In genomic region chr2:103347417-103347891, GRCm38 (mm10) we compare ENCODE assay signal across 8 mouse cellular contexts. TPM values are rescaled to one million over a fixed set of nuclear protein-coding genes. Genes with fewer than 3 reads are reported as not detected.
DNase-seq lines count a peak whose midpoint lies in the region; ATAC-seq and TF ChIP-seq lines count a peak whose summit lies in the region.

No protein-coding gene starts in this region.

- peak; percentile 36 for DNase-seq in forebrain, embryonic 10.5 days (ENCODE audit: extremely low spot score, low spot score)
- DNase-seq in cerebellum, postnatal 36 days: peak; percentile 34 to 48
- peak; percentile 28 for DNase-seq in heart, adult 8-10 months (ENCODE audit: low spot score)
- peak; percentile 69 for DNase-seq in kidney, adult 2 months
- peak; percentile 18 for DNase-seq in left cerebral cortex, postnatal 4 days

- 27% methylated on average over 5 of the region's 5 CpGs for WGBS in forebrain, embryonic 10.5 days
- WGBS in forebrain, embryonic 15.5 days: 12% methylated on average over 5 of the region's 5 CpGs
- WGBS in kidney, adult 2 months: 24% methylated on average over 5 of the region's 5 CpGs
- 5% methylated on average over 5 of the region's 5 CpGs for WGBS in midbrain, embryonic 15.5 days
- WGBS in small intestine, adult 2 months: 2% methylated on average over 5 of the region's 5 CpGs

- peaks cover 12% of the 10 kb centered on the region for H3K4me1 ChIP-seq in forebrain, embryonic 10.5 days
- H3K4me1 ChIP-seq in forebrain, embryonic 15.5 days: no peaks in the 10 kb centered on the region
- no peaks in the 10 kb centered on the region for H3K4me1 ChIP-seq in kidney, adult 2 months (ENCODE audit: control insufficient read depth, insufficient read depth, low read length)
- peaks cover 4% of the 10 kb centered on the region; the same call in 1 of the 2 replicates for H3K4me1 ChIP-seq in midbrain, embryonic 15.5 days
- H3K4me1 ChIP-seq in small intestine, adult 2 months (ENCODE audit: control insufficient read depth, insufficient read depth, insufficient read length, low read length): peaks cover 15% of the 10 kb centered on the region; the same call in 1 of the 2 replicates

- no peaks in the 10 kb centered on the region for H3K27me3 ChIP-seq in forebrain, embryonic 10.5 days (ENCODE audit: poor library complexity, severe bottlenecking)
- no peaks in the 10 kb centered on the region for H3K27me3 ChIP-seq in forebrain, embryonic 15.5 days
- no peaks in the 10 kb centered on the region for H3K27me3 ChIP-seq in kidney, adult 2 months (replicated peaks; ENCODE audit: control insufficient read depth, insufficient read depth, low read length)
- no peaks in the 10 kb centered on the region for H3K27me3 ChIP-seq in midbrain, embryonic 15.5 days (replicated peaks)
- no peaks in the 10 kb centered on the region for H3K27me3 ChIP-seq in small intestine, adult 2 months (ENCODE audit: control insufficient read depth, insufficient read depth, low read length)

- no peaks in the 10 kb centered on the region for H3K9me3 ChIP-seq in forebrain, embryonic 10.5 days
- no peaks in the 10 kb centered on the region for H3K9me3 ChIP-seq in forebrain, embryonic 15.5 days
- H3K9me3 ChIP-seq in midbrain, embryonic 15.5 days: no peaks in the 10 kb centered on the region

- H3K36me3 ChIP-seq in forebrain, embryonic 10.5 days (replicated peaks): no peaks in the 10 kb centered on the region
- no peaks in the 10 kb centered on the region for H3K36me3 ChIP-seq in forebrain, embryonic 15.5 days
- H3K36me3 ChIP-seq in kidney, adult 2 months (ENCODE audit: control insufficient read depth, insufficient read depth, low read length): no peaks in the 10 kb centered on the region
- no peaks in the 10 kb centered on the region for H3K36me3 ChIP-seq in midbrain, embryonic 15.5 days (replicated peaks)
- no peaks in the 10 kb centered on the region for H3K36me3 ChIP-seq in small intestine, adult 2 months (ENCODE audit: control insufficient read depth, insufficient read depth, low read length)

- TF ChIP-seq POLR2A in kidney, adult 2 months (IDR thresholded peaks at IDR 0.05; ENCODE audit: low read depth, low read length): no peak
- no peak for TF ChIP-seq POLR2A in small intestine, adult 2 months (IDR thresholded peaks at IDR 0.05; ENCODE audit: low read depth, low read length)

- no peak overlapping the region for H3K9ac ChIP-seq in forebrain, embryonic 15.5 days (replicated peaks)
- no peak overlapping the region for H3K9ac ChIP-seq in midbrain, embryonic 15.5 days

- ATAC-seq in forebrain, embryonic 15.5 days (replicated peaks): no peak; the same call in 1 of the 2 replicates
- peak; percentile 75 for ATAC-seq in midbrain, embryonic 15.5 days (replicated peaks)

- intact Hi-C loops in left cerebral cortex, postnatal 4 days (cut with DNase I): loop anchor here (2.0 kb wide), 1 partner anchor 261 kb away; no protein-coding TSS in a partner anchor

- no peak overlapping the region; the same call in 1 of the 2 replicates for H3K4me3 ChIP-seq in forebrain, embryonic 10.5 days
- no peak overlapping the region for H3K4me3 ChIP-seq in forebrain, embryonic 15.5 days
- no peak overlapping the region for H3K4me3 ChIP-seq in kidney, adult 2 months (ENCODE audit: insufficient read depth, low read depth, low read length)
- peak overlapping the region; percentile 13; the same call in 1 of the 2 replicates for H3K4me3 ChIP-seq in midbrain, embryonic 15.5 days
- no peak overlapping the region for H3K4me3 ChIP-seq in small intestine, adult 2 months (ENCODE audit: low read depth, low read length)

- peak; percentile 44 for TF ChIP-seq CTCF in kidney, adult 2 months (conservative IDR thresholded peaks at IDR 0.05; ENCODE audit: insufficient read depth, insufficient read length, low read depth, low read length)
- TF ChIP-seq CTCF in small intestine, adult 2 months (IDR thresholded peaks at IDR 0.05; ENCODE audit: extremely low read depth, insufficient read length, insufficient replicate concordance, low read depth, low read length): peak; percentile 40; the same call in 1 of the 2 replicates

- no peak overlapping the region for H3K4me2 ChIP-seq in forebrain, embryonic 15.5 days (replicated peaks)
- H3K4me2 ChIP-seq in midbrain, embryonic 15.5 days: peak overlapping the region; percentile 40

- no peak overlapping the region for H3K27ac ChIP-seq in forebrain, embryonic 10.5 days
- no peak overlapping the region for H3K27ac ChIP-seq in forebrain, embryonic 15.5 days (replicated peaks)
- no peak overlapping the region for H3K27ac ChIP-seq in kidney, adult 2 months (ENCODE audit: insufficient read depth, low read depth, low read length)
- no peak overlapping the region for H3K27ac ChIP-seq in midbrain, embryonic 15.5 days
- no peak overlapping the region for H3K27ac ChIP-seq in small intestine, adult 2 months (ENCODE audit: insufficient read depth, low read depth, low read length)

RNA-seq across cellular contexts. Expression of gene Ehf, which starts 44.4 kb away (rescaled TPM):
- polyA plus RNA-seq in forebrain, embryonic 10.5 days (2016; fragmentation: Nextera tagmentation; extraction: Ambion mirVana): not detected in 2 replicates
- 0.06 and 0.22 TPM in 2 replicates for polyA plus RNA-seq in forebrain, embryonic 15.5 days (2015; fragmentation: Nextera tagmentation; extraction: Ambion mirVana)
- under 1 TPM in 1 of 4 experiments, not detected in 3; 0.09 TPM for total RNA-seq in heart, adult 8-10 months (2022)
- 22.3 and 28.8 TPM in 2 replicates for polyA plus RNA-seq in kidney, adult 2 months (2012; rRNA removed)
- total RNA-seq in left cerebral cortex, postnatal 4 days (2021): not detected
- 0.11 and 0.18 TPM in 2 replicates for polyA plus RNA-seq in midbrain, embryonic 15.5 days (2015; fragmentation: Nextera tagmentation; extraction: Ambion mirVana)
- polyA plus RNA-seq in small intestine, adult 2 months (2012; rRNA removed): 24.8 and 34.2 TPM in 2 replicates

Comparison
In these comparisons a context has a peak if more than half of its experiments do, and no peak if none do; other contexts are left out.
1. DNase-seq: peak in every context shown above with its lines; median percentile 69 in kidney, adult 2 months; 41 in cerebellum, postnatal 36 days; 36 in forebrain, embryonic 10.5 days; 28 in heart, adult 8-10 months; 18 in left cerebral cortex, postnatal 4 days.
2. RNA of gene Ehf, which starts 44.4 kb away (polyA plus RNA-seq): 24.8 to 34.2 TPM in small intestine, adult 2 months and 22.3 to 28.8 TPM in kidney, adult 2 months; 0.11 to 0.18 TPM in midbrain, embryonic 15.5 days, 0.06 to 0.22 TPM in forebrain, embryonic 15.5 days and not detected in forebrain, embryonic 10.5 days; every median in the first group is over 10 times any median in the second.